Mouse (Mus musculus): Measurements from ENCODE around the gene Fbxw27. TPM values are rescaled to one million over a fixed set of nuclear protein-coding genes. Genes with fewer than 3 reads are reported as not detected.
"Not testable (repeated sequence)": the region's sequence is repeated elsewhere in the genome, so short reads cannot be mapped to it uniquely, and the experiment has no call there.

Fbxw27 gene
- polyA plus RNA-seq, 1 experiment from 2014 or later, result not detected

DNA sequence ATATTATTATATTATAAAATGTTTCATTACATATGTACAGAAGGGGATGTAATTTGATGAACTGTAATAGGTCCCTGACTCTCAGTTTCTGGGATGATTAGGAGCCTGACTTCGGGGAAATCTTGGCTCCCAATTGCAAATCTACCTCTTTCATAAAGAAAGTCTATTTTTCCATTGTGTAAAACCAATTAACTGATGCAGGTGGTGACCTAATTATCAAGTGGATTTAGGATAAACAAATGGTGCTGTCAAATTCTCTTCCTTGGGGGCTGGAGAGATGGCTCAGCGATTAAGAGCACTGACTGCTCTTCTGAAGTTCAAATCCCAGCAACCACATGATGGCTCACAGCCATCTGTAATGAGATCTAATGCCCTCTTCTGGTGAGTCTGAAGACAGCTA lies 5.3 kb upstream of the Fbxw27 start:
- Histone ChIP-seq H3K27me3 (replicated peaks; ENCODE audit: low read depth, poor library complexity, severe bottlenecking) (no peaks in the 10 kb centered on the region), H3K4me3 (no peak overlapping the region), H3K27ac (replicated peaks) (no peak overlapping the region), H3K4me1 (no peaks in the 10 kb centered on the region), H3K36me3 (replicated peaks) (no peaks in the 10 kb centered on the region), H3K9me3 (no peaks in the 10 kb centered on the region)
- WGBS, result 78% methylated on average over 2 of the region's 2 CpGs
- DNase-seq (ENCODE audit: low spot score), result no peak

GRCm38 (mm10) chr9:109795221-109795620 lies 4.8 kb upstream of the Fbxw27 start:
- WGBS, result 94% methylated on average over 2 of the region's 2 CpGs
- Histone ChIP-seq H3K27ac (replicated peaks) (no peak overlapping the region), H3K36me3 (replicated peaks) (no peaks in the 10 kb centered on the region), H3K9me3 (no peaks in the 10 kb centered on the region), H3K27me3 (replicated peaks; ENCODE audit: low read depth, poor library complexity, severe bottlenecking) (no peaks in the 10 kb centered on the region), H3K4me1 (no peaks in the 10 kb centered on the region), H3K4me3 (no peak overlapping the region)
- DNase-seq (ENCODE audit: low spot score), result no peak

- H3K36me3 ChIP-seq (replicated peaks); H3K9me3 ChIP-seq; H3K27me3 ChIP-seq (replicated peaks; ENCODE audit: low read depth, poor library complexity, severe bottlenecking); H3K4me1 ChIP-seq; H3K4me3 ChIP-seq; H3K27ac ChIP-seq (replicated peaks); DNase-seq (ENCODE audit: low spot score): not testable (repeated sequence)
- 74% methylated on average over 1 of the region's 1 CpGs for WGBS
These were observed 23.6 kb downstream of the Fbxw27 start for GRCm38 (mm10) chr9:109766841-109767240.

GRCm38 (mm10) chr9:109745989-109746388 lies 44.5 kb downstream of the Fbxw27 start, which contains the start of gene Fbxw26:
Fbxw26 (minus strand) TSS chr9:109746089.
- 86% methylated on average over 3 of the region's 3 CpGs for WGBS
- DNase-seq (ENCODE audit: low spot score); H3K9me3 ChIP-seq: not testable (repeated sequence)

More at GRCm38 (mm10) chr9:109745989-109746388, 44.5 kb downstream of the Fbxw27 start, which contains the start of gene Fbxw26:
- not testable (repeated sequence) for H3K27ac ChIP-seq (replicated peaks); H3K4me1 ChIP-seq; H3K36me3 ChIP-seq (replicated peaks); H3K4me3 ChIP-seq; H3K27me3 ChIP-seq (replicated peaks; ENCODE audit: low read depth, poor library complexity, severe bottlenecking)

Other genes starting within 250 kb of the Fbxw27 start
- not detected in 2 replicates for gene Fbxw15, start 222.4 kb downstream of the Fbxw27 start, polyA plus RNA-seq (2016; fragmentation: Nextera tagmentation; extraction: Ambion mirVana)
- gene Fbxw24, start 164.6 kb downstream of the Fbxw27 start, polyA plus RNA-seq (2016; fragmentation: Nextera tagmentation; extraction: Ambion mirVana), result not detected in 2 replicates
- not detected in 2 replicates for gene Fbxw25, start 126.0 kb downstream of the Fbxw27 start, polyA plus RNA-seq (2016; fragmentation: Nextera tagmentation; extraction: Ambion mirVana)
- gene Fbxw18, start 88.0 kb downstream of the Fbxw27 start, polyA plus RNA-seq (2016; fragmentation: Nextera tagmentation; extraction: Ambion mirVana), result not detected in 2 replicates
- not detected in 2 replicates for gene Fbxw26, start 44.6 kb downstream of the Fbxw27 start, polyA plus RNA-seq (2016; fragmentation: Nextera tagmentation; extraction: Ambion mirVana)
- gene Spink8, start 21.6 kb upstream of the Fbxw27 start, polyA plus RNA-seq (2016; fragmentation: Nextera tagmentation; extraction: Ambion mirVana), result not detected in 2 replicates
- 107 and 115 TPM in 2 replicates for gene Nme6, start 42.1 kb upstream of the Fbxw27 start, polyA plus RNA-seq (2016; fragmentation: Nextera tagmentation; extraction: Ambion mirVana)
- gene Camp, start 58.9 kb upstream of the Fbxw27 start, polyA plus RNA-seq (2016; fragmentation: Nextera tagmentation; extraction: Ambion mirVana), result 0.20 TPM in 1 of 2 replicates, not detected in the other
- gene Cdc25a, start 84.9 kb upstream of the Fbxw27 start, polyA plus RNA-seq (2016; fragmentation: Nextera tagmentation; extraction: Ambion mirVana), result 46.7 and 47.0 TPM in 2 replicates
- 48.5 and 61.7 TPM in 2 replicates for gene Map4, start 140.8 kb upstream of the Fbxw27 start, polyA plus RNA-seq (2016; fragmentation: Nextera tagmentation; extraction: Ambion mirVana)

Measured in embryonic facial prominence, embryonic 10.5 days (tissue).